Mouse (Mus musculus) forebrain, postnatal 0 days (tissue): ENCODE measurements around the gene Armcx5. TPM values are rescaled to one million over a fixed set of nuclear protein-coding genes. Genes with fewer than 3 reads are reported as not detected.
"Not testable (repeated sequence)": the region's sequence is repeated elsewhere in the genome, so short reads cannot be mapped to it uniquely, and the experiment has no call there.

Experiments used
- ATAC-seq: fragments of 200-750 bp; cut with Nextera tagmentation; 2 replicates; pipeline ENCODE4 v1.8.0; 2017; ENCODE audit warnings: mild to moderate bottlenecking, moderate library complexity
- DNase-seq: peaks from one replicate; pipeline ENCODE4 v3.0.0-alpha.2; 2015
- H3K27ac ChIP-seq: fragments of 300-500 bp; sonication (generic); 2 replicates; pipeline ENCODE4 v1.5.1; 2014; ENCODE audit warnings: low read depth, mild to moderate bottlenecking, antibody characterized with exemption, low read length, moderate library complexity, mixed read lengths
- H3K27me3 ChIP-seq: fragments of 300-500 bp; sonication (generic); 2 replicates; pipeline ENCODE4 v1.6.1; 2014; ENCODE audit warnings: mild to moderate bottlenecking, low read length, mixed read lengths; ENCODE audit not compliant: insufficient read depth
- H3K36me3 ChIP-seq: fragments of 300-500 bp; sonication (generic); 2 replicates; pipeline ENCODE4 v1.6.1; 2014; ENCODE audit warnings: mild to moderate bottlenecking, moderate library complexity; ENCODE audit not compliant: insufficient read depth
- H3K4me1 ChIP-seq: fragments of 300-500 bp; sonication (generic); 2 replicates; pipeline ENCODE4 v1.6.1; 2014; ENCODE audit warnings: antibody characterized with exemption; ENCODE audit not compliant: insufficient read depth
- H3K4me2 ChIP-seq: fragments of 300-500 bp; sonication (generic); 2 replicates; pipeline ENCODE4 v1.6.1; 2014; ENCODE audit warnings: low read depth, mild to moderate bottlenecking, moderate library complexity
- H3K4me3 ChIP-seq: fragments of 300-500 bp; sonication (generic); 2 replicates; pipeline ENCODE4 v1.5.1; 2014; ENCODE audit warnings: low read depth, low read length, mixed read lengths
- H3K9ac ChIP-seq: fragments of 300-500 bp; sonication (generic); 2 replicates; pipeline ENCODE4 v1.6.1; 2014; ENCODE audit warnings: mild to moderate bottlenecking
- H3K9me3 ChIP-seq: fragments of 300-500 bp; sonication (generic); 2 replicates; pipeline ENCODE4 v1.6.1; 2016; ENCODE audit warnings: low read length
- CTCF ChIP-seq: sonication (generic); IDR thresholded peaks from 2 replicates; pipeline ENCODE4 v1.5.1; 2016; ENCODE audit warnings: antibody characterized with exemption, control low read depth, low read depth
- WGBS: fragments of 180-500 bp; shearing (Covaris S2); extraction: QIAGEN DNeasy Blood & Tissue Kit; methylation state at CpG from one replicate; pipeline ENCODE4 v1.1.7; 2014; 5-methylcytosine and 5-hydroxymethylcytosine counted together
- polyA plus RNA-seq: library from polyadenylated mRNA; unstranded; fragments of >200 nt; fragmentation: Nextera tagmentation; extraction: Ambion mirVana; gene quantifications from 2 replicates; pipeline ENCODE4 v1.2.1, GENCODE M21; 2015
- total RNA-seq: library from RNA; depleted of rRNA; stranded (reverse); fragments of >200 nt; gene quantifications from 2 replicates; pipeline ENCODE4 v1.2.3, GENCODE M21; 2014

The Armcx5 gene
- total and polyA plus RNA-seq, 2 experiments from 2014 or later, result 20.8 to 22.5 TPM

- Histone ChIP-seq H3K4me2 (no peak overlapping the region), H3K9me3 (no peaks in the 10 kb centered on the region), H3K9ac (no peak overlapping the region), H3K27ac (no peak overlapping the region), H3K4me3 (no peak overlapping the region), H3K4me1 (no peaks in the 10 kb centered on the region), H3K36me3 (no peaks in the 10 kb centered on the region), H3K27me3 (no peaks in the 10 kb centered on the region)
- TF ChIP-seq CTCF, result no peak
- WGBS, result 91% methylated on average over 2 of the region's 2 CpGs
- DNase-seq (no peak), ATAC-seq (no peak)
These were observed 3.6 kb upstream of the Armcx5 start for GRCm38 (mm10) chrX:135738730-135739520.

- peak overlapping the region; percentile 73 for H3K9ac ChIP-seq
- no peaks in the 10 kb centered on the region for H3K9me3 ChIP-seq
- DNase-seq, result no peak
- no peaks in the 10 kb centered on the region for H3K27me3 ChIP-seq
- H3K27ac ChIP-seq, result peak overlapping the region; percentile 92
- peak; percentile 71 for ATAC-seq
- H3K4me3 ChIP-seq, result peak overlapping the region; percentile 57
- H3K4me1 ChIP-seq, result no peaks in the 10 kb centered on the region
- H3K4me2 ChIP-seq, result peak overlapping the region; percentile 55
- 20% methylated on average over 7 of the region's 7 CpGs for WGBS
- H3K36me3 ChIP-seq, result 0 out of 2 replicates have a peak, but pooled peaks cover 4% of the 10 kb centered on the region
- TF ChIP-seq CTCF, result peak; percentile 41
These were observed 473 bp downstream of the Armcx5 start for GRCm38 (mm10) chrX:135743056-135743355.

- H3K36me3 ChIP-seq, H3K9me3 ChIP-seq, ATAC-seq, H3K9ac ChIP-seq, DNase-seq, H3K27me3 ChIP-seq, H3K4me3 ChIP-seq, H3K4me2 ChIP-seq, H3K4me1 ChIP-seq, H3K27ac ChIP-seq: not testable (repeated sequence)
- WGBS, result 95% methylated on average over 3 of the region's 3 CpGs
These were observed 2.8 kb downstream of the Armcx5 start for GRCm38 (mm10) chrX:135745376-135745775.

GRCm38 (mm10) chrX:135752832-135753231 lies 10.3 kb downstream of the Armcx5 start:
- TF ChIP-seq CTCF, result peak; percentile 80
- H3K9me3 ChIP-seq, result no peaks in the 10 kb centered on the region
- ATAC-seq (peak; percentile 67), DNase-seq (peak; percentile 83)
- H3K36me3 ChIP-seq, result peaks cover 3% of the 10 kb centered on the region; the same call in 1 of the 2 replicates
- H3K4me2 ChIP-seq, result no peak overlapping the region
- H3K27me3 ChIP-seq, result no peaks in the 10 kb centered on the region
- no peak overlapping the region for H3K4me3 ChIP-seq
- 7% methylated on average over 2 of the region's 2 CpGs for WGBS
- no peak overlapping the region for H3K27ac ChIP-seq
- no peaks in the 10 kb centered on the region for H3K4me1 ChIP-seq
- H3K9ac ChIP-seq, result no peak overlapping the region

GRCm38 (mm10) chrX:135761707-135762106 lies 19.2 kb downstream of the Armcx5 start:
- no peak overlapping the region for H3K27ac ChIP-seq
- H3K4me2 ChIP-seq, result no peak overlapping the region
- H3K4me1 ChIP-seq, result no peaks in the 10 kb centered on the region
- no peak overlapping the region for H3K4me3 ChIP-seq
- H3K9ac ChIP-seq, result no peak overlapping the region
- no peaks in the 10 kb centered on the region for H3K9me3 ChIP-seq
- TF ChIP-seq CTCF, result peak; percentile 60
- ATAC-seq (no peak), DNase-seq (peak; percentile 49)
- H3K36me3 ChIP-seq, result no peaks in the 10 kb centered on the region
- H3K27me3 ChIP-seq, result no peaks in the 10 kb centered on the region

GRCm38 (mm10) chrX:135768043-135768548 lies 25.6 kb downstream of the Armcx5 start:
- Histone ChIP-seq H3K27me3 (no peaks in the 10 kb centered on the region), H3K4me2 (no peak overlapping the region), H3K4me3 (no peak overlapping the region), H3K27ac (no peak overlapping the region), H3K9me3 (no peaks in the 10 kb centered on the region), H3K4me1 (no peaks in the 10 kb centered on the region), H3K9ac (no peak overlapping the region), H3K36me3 (no peaks in the 10 kb centered on the region)
- 84% methylated on average over 3 of the region's 3 CpGs for WGBS
- ATAC-seq, result no peak
- TF ChIP-seq CTCF, result no peak
- DNase-seq, result no peak

- Histone ChIP-seq H3K4me1 (no peaks in the 10 kb centered on the region), H3K27ac (no peak overlapping the region), H3K27me3 (no peaks in the 10 kb centered on the region), H3K9me3 (no peaks in the 10 kb centered on the region), H3K4me2 (no peak overlapping the region), H3K4me3 (no peak overlapping the region), H3K9ac (no peak overlapping the region), H3K36me3 (no peaks in the 10 kb centered on the region)
- DNase-seq (no peak), ATAC-seq (no peak)
- TF ChIP-seq CTCF, result no peak
- WGBS, result 74% methylated on average over 2 of the region's 2 CpGs
These were observed 26.0 kb downstream of the Armcx5 start for GRCm38 (mm10) chrX:135768565-135768964.
